Mouse (Mus musculus) thymus, adult 2 months (tissue): ENCODE data around the gene Gabbr2. TPM values are rescaled to one million over a fixed set of nuclear protein-coding genes. Genes with fewer than 3 reads are reported as not detected.

ENCODE experiments used
- DNase-seq: peaks from one replicate; pipeline ENCODE4 v3.0.0; 2021
- H3K27ac ChIP-seq: fragments of 200-500 bp; 2 replicates; pipeline ENCODE4 v1.5.1; 2012; ENCODE audit warnings: low read length, control low read depth; ENCODE audit not compliant: control insufficient read depth, insufficient read depth
- H3K27me3 ChIP-seq: fragments of 200-500 bp; 2 replicates; pipeline ENCODE4 v1.6.1; 2012; ENCODE audit warnings: mild to moderate bottlenecking, low read length, moderate library complexity, mixed read lengths; ENCODE audit not compliant: control insufficient read depth, insufficient read depth
- H3K36me3 ChIP-seq: fragments of 200-500 bp; 2 replicates; pipeline ENCODE4 v1.6.1; 2012; ENCODE audit warnings: mild to moderate bottlenecking, low read length, moderate library complexity; ENCODE audit not compliant: control insufficient read depth, insufficient read depth
- H3K4me1 ChIP-seq: fragments of 200-500 bp; replicated peaks from 2 replicates; pipeline ENCODE4 v1.6.1; 2012; ENCODE audit warnings: low read length; ENCODE audit not compliant: control insufficient read depth, insufficient read depth
- H3K4me3 ChIP-seq: fragments of 200-500 bp; 2 replicates; pipeline ENCODE4 v1.5.1; 2012; ENCODE audit warnings: mild to moderate bottlenecking, low read length, control low read depth, moderate library complexity; ENCODE audit not compliant: control insufficient read depth, insufficient read depth
- CTCF ChIP-seq: fragments of 200-500 bp; IDR thresholded peaks from 2 replicates; pipeline ENCODE4 v1.5.1; 2012; ENCODE audit warnings: mild to moderate bottlenecking, control low read depth, low read length, moderate library complexity, borderline replicate concordance; ENCODE audit not compliant: control insufficient read depth, poor library complexity, insufficient read depth; ENCODE audit errors: extremely low read depth
- POLR2A ChIP-seq: fragments of 200-500 bp; IDR thresholded peaks from 2 replicates; pipeline ENCODE4 v1.6.1; 2012; ENCODE audit warnings: mild to moderate bottlenecking, low read length, control low read depth, moderate library complexity; ENCODE audit not compliant: control insufficient read depth, poor library complexity, insufficient read depth; ENCODE audit errors: extremely low read depth
- WGBS: fragments of 180-500 bp; shearing (Covaris S2); methylation state at CpG from one replicate; pipeline ENCODE4 v1.1.7; 2018; 5-methylcytosine and 5-hydroxymethylcytosine counted together
- polyA plus RNA-seq: library from polyadenylated mRNA; depleted of rRNA; stranded (reverse); fragments of >200 nt; gene quantifications from 2 replicates; pipeline ENCODE4 v1.2.3, GENCODE M21; 2012; rRNA removed

Gene Gabbr2
- polyA plus RNA-seq, 1 experiment = 0.20 TPM

GRCm38 (mm10) chr4:46620330-46620729 is 371.3 kb downstream of the Gabbr2 start:
- Histone ChIP-seq H3K4me1 (peaks cover 7% of the 10 kb centered on the region), H3K36me3 (no peaks in the 10 kb centered on the region), H3K27me3 (no peaks in the 10 kb centered on the region), H3K4me3 (no peak overlapping the region), H3K27ac (no peak overlapping the region)
- TF ChIP-seq POLR2A (no peak), CTCF (no peak)
- 89% methylated on average over 23 of the region's 23 CpGs for WGBS
- no peak for DNase-seq

- DNase-seq = peak; percentile 37
- TF ChIP-seq CTCF (peak; percentile 70; the same call in 1 of the 2 replicates), POLR2A (no peak)
- Histone ChIP-seq H3K36me3 (no peaks in the 10 kb centered on the region), H3K4me1 (peaks cover 16% of the 10 kb centered on the region), H3K27me3 (no peaks in the 10 kb centered on the region), H3K27ac (no peak overlapping the region), H3K4me3 (no peak overlapping the region)
- 37% methylated on average over 11 of the region's 11 CpGs for WGBS
Measured at GRCm38 (mm10) chr4:46618196-46618817, 373.4 kb downstream of the Gabbr2 start.

GRCm38 (mm10) chr4:46617408-46617807 is 374.3 kb downstream of the Gabbr2 start:
- WGBS = 74% methylated on average over 6 of the region's 6 CpGs
- Histone ChIP-seq H3K27me3 (no peaks in the 10 kb centered on the region), H3K27ac (no peak overlapping the region), H3K36me3 (no peaks in the 10 kb centered on the region), H3K4me1 (peaks cover 16% of the 10 kb centered on the region), H3K4me3 (no peak overlapping the region)
- no peak for DNase-seq
- no peak for TF ChIP-seq POLR2A
- TF ChIP-seq CTCF = no peak

DNA sequence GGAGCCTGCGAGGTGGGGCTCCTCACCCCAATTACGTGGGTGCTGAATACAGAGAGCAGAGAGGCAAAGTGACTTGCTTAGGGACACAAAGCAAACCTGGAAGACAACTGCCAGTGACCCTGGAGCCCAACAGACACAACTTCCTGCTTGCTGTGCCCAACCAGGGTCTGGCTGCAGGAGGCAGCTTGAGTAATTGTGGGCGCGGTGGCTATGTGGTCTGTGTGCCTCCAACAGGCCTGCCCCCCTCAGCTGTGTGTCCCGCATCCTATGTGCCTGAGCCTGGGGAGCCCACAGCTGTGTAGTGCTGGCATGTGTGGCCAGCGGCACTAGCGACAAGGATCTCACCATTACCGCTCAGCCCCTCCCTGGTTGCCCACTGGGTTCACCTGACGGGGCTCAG is 377.0 kb downstream of the Gabbr2 start:
- no peak overlapping the region for H3K4me3 ChIP-seq
- TF ChIP-seq CTCF (no peak), POLR2A (no peak; the same call in 1 of the 2 replicates)
- DNase-seq = no peak
- no peaks in the 10 kb centered on the region for H3K36me3 ChIP-seq
- H3K27ac ChIP-seq = no peak overlapping the region
- WGBS = 17% methylated on average over 9 of the region's 9 CpGs
- peaks cover 16% of the 10 kb centered on the region for H3K4me1 ChIP-seq
- H3K27me3 ChIP-seq = no peaks in the 10 kb centered on the region

GRCm38 (mm10) chr4:46613618-46614017 is 378.1 kb downstream of the Gabbr2 start:
- no peak for TF ChIP-seq CTCF
- no peak for TF ChIP-seq POLR2A
- H3K4me1 ChIP-seq = peaks cover 12% of the 10 kb centered on the region
- no peak overlapping the region for H3K4me3 ChIP-seq
- H3K27me3 ChIP-seq = no peaks in the 10 kb centered on the region
- DNase-seq = no peak
- no peak overlapping the region for H3K27ac ChIP-seq
- 32% methylated on average over 12 of the region's 12 CpGs for WGBS
- H3K36me3 ChIP-seq = no peaks in the 10 kb centered on the region

Other genes starting within 250 kb of the Gabbr2 start
- gene Anks6, start 65.6 kb upstream of the Gabbr2 start, polyA plus RNA-seq = 2.0 and 2.5 TPM in 2 replicates
- 34.9 and 39.6 TPM in 2 replicates for gene Galnt12, start 100.0 kb upstream of the Gabbr2 start, polyA plus RNA-seq
- 33.1 and 37.1 TPM in 2 replicates for gene Col15a1, start 216.3 kb upstream of the Gabbr2 start, polyA plus RNA-seq